Mouse (Mus musculus) heart, postnatal 0 days (tissue): Measurements from ENCODE around the gene Rilp. TPM values are rescaled to one million over a fixed set of nuclear protein-coding genes. Genes with fewer than 3 reads are reported as not detected.

Experiments used
- ATAC-seq: fragments of 200-750 bp; cut with Nextera tagmentation; 2 replicates; pipeline ENCODE4 v1.8.0; 2017; ENCODE audit warnings: low read depth, moderate number of reproducible peaks, moderate library complexity; ENCODE audit not compliant: insufficient read depth
- DNase-seq: peaks from one replicate; pipeline ENCODE4 v3.0.0-alpha.2; 2016; ENCODE audit warnings: low spot score
- H3K27ac ChIP-seq: fragments of 300-500 bp; sonication (generic); 2 replicates; pipeline ENCODE4 v1.5.1; 2014; ENCODE audit warnings: low read depth, mild to moderate bottlenecking
- H3K27me3 ChIP-seq: fragments of 300-500 bp; sonication (generic); 2 replicates; pipeline ENCODE4 v1.6.1; 2014; ENCODE audit warnings: low read length, mixed read lengths; ENCODE audit not compliant: control insufficient read depth, insufficient read depth
- H3K36me3 ChIP-seq: fragments of 300-500 bp; sonication (generic); replicated peaks from 2 replicates; pipeline ENCODE4 v1.6.1; 2014; ENCODE audit warnings: low read length, mixed read lengths; ENCODE audit not compliant: control insufficient read depth, insufficient read depth
- H3K4me1 ChIP-seq: fragments of 300-500 bp; sonication (generic); 2 replicates; pipeline ENCODE4 v1.6.1; 2014; ENCODE audit warnings: antibody characterized with exemption; ENCODE audit not compliant: control insufficient read depth, insufficient read depth
- H3K4me2 ChIP-seq: fragments of 300-500 bp; sonication (generic); 2 replicates; pipeline ENCODE4 v1.6.1; 2014; ENCODE audit warnings: low read depth, mild to moderate bottlenecking, low read length, moderate library complexity
- H3K4me3 ChIP-seq: fragments of 300-500 bp; sonication (generic); 2 replicates; pipeline ENCODE4 v1.5.1; 2014; ENCODE audit warnings: low read depth, low read length
- H3K9ac ChIP-seq: fragments of 300-500 bp; sonication (generic); replicated peaks from 2 replicates; pipeline ENCODE4 v1.6.1; 2014; ENCODE audit warnings: low read depth, low read length, mixed read lengths
- H3K9me3 ChIP-seq: fragments of 300-500 bp; sonication (generic); replicated peaks from 2 replicates; pipeline ENCODE4 v1.6.1; 2016; ENCODE audit warnings: low read length; ENCODE audit not compliant: control insufficient read depth
- CTCF ChIP-seq: IDR thresholded peaks from 2 replicates; pipeline ENCODE4 v1.5.1; 2016; ENCODE audit warnings: antibody characterized with exemption, control low read depth, low read depth
- EP300 ChIP-seq: IDR thresholded peaks from 2 replicates; pipeline ENCODE4 v1.6.1; 2016; ENCODE audit warnings: antibody characterized with exemption, low read depth
- WGBS: fragments of 180-500 bp; shearing (Covaris S2); extraction: QIAGEN DNeasy Blood & Tissue Kit; methylation state at CpG from one replicate; pipeline ENCODE4 v1.1.7; 2014; 5-methylcytosine and 5-hydroxymethylcytosine counted together
- polyA plus RNA-seq: library from polyadenylated mRNA; unstranded; fragments of >200 nt; fragmentation: Nextera tagmentation; extraction: Ambion mirVana; gene quantifications from 2 replicates; pipeline ENCODE4 v1.2.1, GENCODE M21; 2015
- total RNA-seq: library from RNA; depleted of rRNA; stranded (reverse); fragments of >200 nt; gene quantifications from 2 replicates; pipeline ENCODE4 v1.2.3, GENCODE M21; 2014; ENCODE audit warnings: low replicate concordance

Rilp gene
- total and polyA plus RNA-seq, 2 experiments from 2014 or later = 27.1 to 50.8 TPM

DNA sequence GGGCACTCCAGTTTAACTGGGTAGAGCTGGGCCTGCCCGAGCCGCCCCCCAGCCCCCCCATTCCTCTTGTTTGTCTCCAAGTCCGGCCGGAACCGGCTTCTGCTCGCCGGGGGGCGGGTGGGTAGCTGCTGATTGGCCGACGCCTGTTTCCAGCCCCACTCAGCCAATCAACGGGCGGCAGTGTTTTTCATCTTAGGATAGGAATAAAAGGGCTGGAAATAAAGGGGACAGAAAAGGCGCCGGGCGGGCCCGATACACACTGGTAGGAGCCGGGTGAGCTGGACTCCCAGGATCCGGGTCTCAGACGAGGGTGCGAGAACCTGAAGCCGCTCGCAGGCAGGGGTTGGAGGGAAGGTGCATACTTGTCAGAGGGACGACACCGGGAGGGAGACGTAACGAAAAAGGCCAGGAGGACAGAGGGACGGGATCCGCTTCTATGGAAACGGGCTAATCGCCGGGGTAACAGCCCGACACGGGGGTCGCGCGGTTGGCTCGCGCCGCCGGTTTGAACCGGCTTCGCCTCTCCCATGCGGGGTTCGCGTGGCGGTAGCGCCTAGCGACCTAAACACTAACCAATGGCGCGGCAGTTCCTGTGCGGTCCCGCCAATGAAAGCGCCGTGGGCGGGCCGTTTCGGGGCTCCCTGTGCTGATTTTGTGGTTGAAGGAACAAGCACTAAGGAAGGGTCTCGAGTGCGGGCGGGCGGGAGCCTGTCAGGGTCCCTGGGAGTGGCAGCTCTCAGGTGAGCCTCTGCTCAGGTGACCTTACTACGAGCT is 21.8 kb downstream of the Rilp start, which contains the start of gene Slc43a2:
Gene Slc43a2, plus strand, starts transcription at position 226 of the 774 bp plus-strand sequence.
- Histone ChIP-seq H3K27ac (peak within 1 kb of the TSS; percentile 87), H3K9me3 (no peaks in the 10 kb centered on the region), H3K4me2 (peak within 1 kb of the TSS; percentile 98), H3K4me3 (peak within 1 kb of the TSS; percentile 69), H3K36me3 (peaks cover 4% of the 10 kb centered on the region; the same call in 1 of the 2 replicates), H3K9ac (peak within 1 kb of the TSS; percentile 80), H3K4me1 (peaks cover 12% of the 10 kb centered on the region; the same call in 1 of the 2 replicates), H3K27me3 (no peaks in the 10 kb centered on the region)
- WGBS = under 1% methylated on average over 62 of the region's 62 CpGs
- DNase-seq (peak; percentile 92), ATAC-seq (peak; percentile 88)
- TF ChIP-seq EP300 (no peak), CTCF (no peak)

DNA sequence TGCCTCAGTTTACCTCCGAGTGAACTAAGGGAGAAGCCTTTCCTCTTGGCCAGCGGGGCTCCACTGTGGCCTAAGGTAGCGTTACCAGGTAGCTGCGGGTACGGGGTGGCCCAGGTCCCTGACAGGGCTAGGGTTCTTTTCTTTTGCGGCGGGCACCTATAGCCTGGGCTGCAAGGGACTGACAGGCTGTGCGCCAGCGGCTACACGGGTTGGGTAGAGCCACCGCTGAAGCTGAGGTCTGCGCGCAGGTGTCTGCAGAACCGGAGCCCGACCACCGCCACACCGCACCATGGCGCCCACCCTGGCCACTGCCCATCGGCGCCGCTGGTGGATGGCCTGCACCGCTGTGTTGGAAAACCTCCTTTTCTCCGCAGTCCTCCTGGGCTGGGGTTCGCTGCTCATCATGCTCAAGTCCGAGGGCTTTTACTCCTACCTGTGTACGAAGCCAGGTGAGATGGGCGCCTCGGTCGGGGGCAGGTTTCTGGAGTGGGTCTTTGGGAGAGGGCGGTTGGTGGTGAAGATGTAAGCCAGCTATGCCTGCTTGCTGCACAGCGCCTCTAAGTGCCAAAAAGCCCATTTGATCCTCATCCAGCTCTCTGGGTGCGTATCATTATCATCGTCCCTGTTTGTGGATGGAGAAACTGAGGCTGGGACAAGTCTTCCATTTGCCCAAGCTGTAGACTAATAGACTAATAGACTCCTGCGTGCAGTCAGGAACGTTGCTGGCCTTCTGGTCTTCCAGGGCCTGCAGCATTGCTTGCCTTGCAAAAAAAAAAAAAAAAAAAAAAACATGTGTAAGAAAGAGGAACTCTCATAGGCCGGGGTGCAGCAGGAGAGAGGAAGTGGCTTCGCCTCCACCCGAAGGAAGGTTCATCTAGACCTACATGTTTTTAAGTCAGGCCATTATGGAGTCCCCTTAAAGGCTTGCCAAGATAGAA is 22.7 kb downstream of the Rilp start:
- DNase-seq (no peak), ATAC-seq (no peak)
- WGBS = 19% methylated on average over 38 of the region's 38 CpGs
- TF ChIP-seq CTCF (no peak), EP300 (no peak)
- H3K9ac ChIP-seq = peak overlapping the region; percentile 80
- peak overlapping the region; percentile 98 for H3K4me2 ChIP-seq
- H3K27me3 ChIP-seq = no peaks in the 10 kb centered on the region
- H3K4me1 ChIP-seq = peaks cover 12% of the 10 kb centered on the region; the same call in 1 of the 2 replicates
- peak overlapping the region; percentile 60 for H3K27ac ChIP-seq
- H3K36me3 ChIP-seq = no peaks in the 10 kb centered on the region
- H3K9me3 ChIP-seq = no peaks in the 10 kb centered on the region
- H3K4me3 ChIP-seq = peak overlapping the region; percentile 69

DNA sequence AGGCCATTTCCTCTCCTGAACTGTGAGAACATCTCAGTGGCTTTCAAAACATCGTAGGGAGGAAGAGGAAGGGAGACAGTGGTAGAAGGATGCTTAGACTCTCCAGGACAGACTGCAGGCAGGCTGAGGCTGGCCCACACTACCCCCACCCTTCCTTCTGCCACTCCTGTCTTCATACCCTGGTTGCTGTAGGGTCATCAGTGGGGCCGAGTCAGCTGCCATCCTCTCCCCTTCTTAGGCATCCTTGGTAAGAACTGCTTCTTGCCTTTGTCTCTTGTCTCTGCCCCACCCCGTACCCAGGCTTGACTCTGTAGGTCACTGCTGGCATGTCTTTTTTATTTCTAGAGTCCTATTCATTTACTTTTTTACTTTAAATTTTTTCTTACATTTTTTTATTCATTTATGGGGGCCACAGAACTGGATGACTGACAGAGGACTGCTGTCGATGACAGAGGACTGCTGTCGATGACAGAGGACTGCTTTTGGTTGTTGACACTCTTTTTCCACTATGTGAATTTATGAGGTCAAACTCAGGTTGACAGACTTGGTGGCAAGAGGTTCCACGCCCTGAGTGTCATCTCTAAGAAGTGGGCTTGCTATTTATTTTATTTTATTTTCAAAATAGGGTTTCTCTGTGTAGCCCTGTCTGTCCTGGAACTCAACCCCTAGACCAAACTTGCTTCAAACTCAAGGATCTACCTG is 23.6 kb downstream of the Rilp start:
- 66% methylated on average over 6 of the region's 6 CpGs for WGBS
- H3K9me3 ChIP-seq = no peaks in the 10 kb centered on the region
- no peaks in the 10 kb centered on the region for H3K36me3 ChIP-seq
- H3K4me1 ChIP-seq = peaks cover 18% of the 10 kb centered on the region
- TF ChIP-seq CTCF (no peak), EP300 (no peak)
- H3K9ac ChIP-seq = no peak overlapping the region
- peak overlapping the region; percentile 69; the same call in 1 of the 2 replicates for H3K4me3 ChIP-seq
- H3K27me3 ChIP-seq = no peaks in the 10 kb centered on the region
- no peak for ATAC-seq
- H3K4me2 ChIP-seq = peak overlapping the region; percentile 98; the same call in 1 of the 2 replicates
- H3K27ac ChIP-seq = peak overlapping the region; percentile 60
- DNase-seq = no peak

DNA sequence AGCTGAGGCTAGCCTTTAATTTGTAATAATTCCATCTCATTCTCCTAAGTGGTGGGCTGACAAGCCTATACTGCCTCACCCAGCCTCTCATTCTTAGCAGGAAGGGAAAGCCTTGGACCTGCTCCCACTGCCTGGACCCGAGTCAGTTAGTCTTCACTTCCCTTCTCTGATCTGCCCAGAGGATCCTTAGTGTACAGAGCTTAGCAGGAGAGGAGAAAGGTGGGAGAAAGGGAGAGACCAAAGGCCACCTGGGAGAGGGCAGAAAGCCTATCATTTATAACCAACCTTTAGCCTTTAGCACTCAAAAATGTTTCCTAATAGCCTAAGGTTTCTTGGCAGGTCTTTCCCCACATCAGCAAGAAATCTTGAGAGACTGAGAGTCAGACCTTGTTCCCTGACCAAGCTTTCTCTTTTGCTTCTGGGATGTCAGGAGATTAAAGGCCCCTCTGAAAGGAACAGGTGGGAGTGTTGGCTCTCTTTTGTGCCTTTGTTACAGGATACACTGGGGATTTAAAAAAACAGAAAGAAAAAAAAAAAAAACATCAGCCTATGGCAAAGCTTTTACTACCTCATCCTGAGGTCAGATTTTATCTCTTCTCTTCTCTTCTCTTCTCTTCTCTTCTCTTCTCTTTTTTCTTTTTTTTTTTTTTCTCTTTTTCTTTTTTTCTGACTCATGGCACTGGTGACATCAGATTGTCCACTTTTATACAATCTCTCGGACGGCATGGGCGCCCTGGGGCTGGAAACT is 24.6 kb downstream of the Rilp start:
- H3K27ac ChIP-seq = peak overlapping the region; percentile 60
- H3K9me3 ChIP-seq = no peaks in the 10 kb centered on the region
- no peak for ATAC-seq
- TF ChIP-seq EP300 (no peak), CTCF (no peak)
- 45% methylated on average over 4 of the region's 4 CpGs for WGBS
- H3K27me3 ChIP-seq = no peaks in the 10 kb centered on the region
- no peaks in the 10 kb centered on the region for H3K36me3 ChIP-seq
- DNase-seq = no peak
- H3K9ac ChIP-seq = no peak overlapping the region
- H3K4me3 ChIP-seq = no peak overlapping the region
- H3K4me2 ChIP-seq = peak overlapping the region; percentile 24; the same call in 1 of the 2 replicates
- H3K4me1 ChIP-seq = peaks cover 24% of the 10 kb centered on the region
